Mouse (Mus musculus): ENCODE data around the gene Rftn1.
"Not testable (repeated sequence)": the region's sequence is repeated elsewhere in the genome, so short reads cannot be mapped to it uniquely, and the experiment has no call there.

Gene Rftn1

DNA sequence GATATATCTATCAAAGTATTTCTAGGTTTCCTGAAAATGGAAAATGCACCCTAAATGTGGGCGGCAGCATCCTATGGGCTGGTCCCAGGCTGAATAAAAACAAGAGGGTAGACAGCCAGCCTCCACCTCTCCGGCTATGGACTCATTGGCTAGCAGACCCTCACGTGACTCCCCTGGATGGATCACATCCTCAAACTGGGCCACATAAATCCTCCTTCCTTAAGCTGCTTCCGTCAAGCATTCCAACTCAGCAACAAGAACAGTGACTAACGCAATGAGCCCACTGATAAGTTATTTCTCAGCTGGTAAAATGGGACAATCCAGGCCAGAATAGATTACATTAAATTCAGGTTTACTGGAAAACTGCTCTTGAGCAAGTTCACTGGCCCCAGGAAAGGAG, 64.6 kb downstream of the Rftn1 start:
- DNase-seq, result no peak

DNA sequence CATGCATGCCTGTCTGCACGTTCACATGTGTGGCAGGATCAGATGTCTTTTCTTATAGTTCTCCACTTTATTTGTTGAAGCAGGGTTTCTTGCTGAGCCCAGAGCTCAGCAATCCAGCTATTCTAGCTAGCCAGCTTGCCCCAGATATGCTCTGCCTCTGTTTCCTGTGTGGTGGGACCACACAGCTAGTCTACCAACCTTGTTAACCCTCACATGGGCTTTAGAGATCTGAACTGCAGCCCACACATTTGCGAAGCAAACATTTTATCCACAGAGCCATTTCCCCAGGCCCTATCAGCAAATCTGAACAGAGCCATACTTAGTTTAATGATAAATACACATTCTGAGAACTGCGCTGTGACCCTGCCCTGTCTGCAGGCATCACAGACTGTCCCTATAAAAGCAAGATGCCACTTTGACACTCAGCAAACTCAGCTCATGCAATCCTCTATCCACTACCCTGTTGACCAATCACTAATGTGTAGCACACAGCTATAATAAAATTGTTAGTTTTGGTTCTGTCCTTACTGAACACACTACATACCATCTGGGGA, 65.2 kb downstream of the Rftn1 start:
- DNase-seq, result no peak

DNA sequence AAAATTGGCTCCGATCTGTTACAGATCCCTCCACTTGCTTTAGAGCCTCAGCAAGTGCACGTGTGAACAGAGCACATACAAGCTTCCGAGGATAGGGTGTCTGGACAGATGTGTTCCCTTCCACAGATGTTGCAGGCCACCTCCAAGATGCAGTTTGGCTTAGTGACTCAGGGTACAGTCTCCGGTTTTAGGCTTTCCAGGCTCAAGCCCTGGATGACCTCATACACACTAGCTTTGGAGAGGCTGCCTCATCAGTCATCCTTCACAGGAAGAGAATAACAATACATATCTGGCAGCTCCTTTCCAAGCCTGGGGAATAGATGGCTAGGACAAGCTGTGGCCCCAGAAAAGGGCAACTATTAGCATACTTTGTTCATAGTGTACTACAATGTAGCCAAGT, 65.8 kb downstream of the Rftn1 start:
- DNase-seq, result no peak

DNA sequence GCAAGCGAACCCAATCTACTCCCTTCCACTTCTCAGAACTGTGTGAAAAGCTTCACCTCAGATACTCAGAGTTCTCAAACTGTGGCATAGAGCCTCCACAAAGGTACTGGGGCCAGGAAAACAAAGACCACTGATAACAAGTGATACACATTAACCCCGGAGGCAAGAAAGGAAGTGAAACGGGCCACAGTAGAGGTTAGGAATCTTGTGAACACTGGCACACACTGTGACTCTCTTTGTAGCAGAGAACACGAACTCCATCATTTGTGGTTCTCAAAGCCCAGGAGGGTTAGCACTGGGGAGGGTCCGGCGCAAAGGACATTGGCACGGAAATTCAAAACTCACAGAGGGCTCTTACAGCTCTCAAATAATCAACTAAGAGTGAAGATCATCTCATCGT, 67.9 kb downstream of the Rftn1 start:
- no peak for DNase-seq

DNA sequence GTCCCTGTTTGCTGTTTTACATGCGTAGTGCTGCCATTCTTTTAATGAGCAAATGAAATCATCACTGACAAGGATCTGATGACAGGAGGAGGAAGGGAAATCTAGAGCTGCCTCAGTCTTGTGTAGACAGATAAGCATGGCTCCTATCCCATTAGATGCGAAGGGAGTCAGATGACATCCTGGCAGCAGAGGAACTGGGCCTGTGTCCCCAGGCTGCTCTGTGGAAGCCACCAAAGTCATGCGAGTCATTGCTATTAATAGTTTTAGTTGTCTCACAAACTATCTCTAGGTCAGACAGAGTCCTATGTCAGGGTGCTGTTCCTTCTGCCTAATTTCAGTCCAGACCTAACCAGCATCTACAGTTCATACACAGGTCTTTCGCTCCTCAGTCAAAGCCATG, 70.4 kb downstream of the Rftn1 start:
- DNase-seq, result no peak

DNA sequence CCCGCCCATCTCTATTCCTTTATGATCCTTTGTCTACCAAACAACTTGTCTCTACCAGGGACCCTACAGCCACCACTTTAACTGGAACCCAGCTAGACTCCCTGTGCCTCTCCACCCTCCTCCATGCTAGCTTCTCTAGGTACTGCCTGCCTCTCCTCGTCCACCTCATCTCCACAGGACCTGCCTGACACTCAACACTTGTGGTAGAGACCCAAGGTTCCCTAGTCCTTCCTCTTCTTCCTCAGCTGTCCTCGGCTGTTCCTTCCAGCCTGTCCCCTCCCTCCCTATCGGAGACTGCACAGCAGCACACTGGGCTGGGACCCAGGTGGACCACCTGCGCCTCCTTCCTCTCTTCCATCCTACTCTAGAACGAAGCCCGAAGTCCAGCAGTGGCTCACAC, 73.0 kb downstream of the Rftn1 start:
- no peak for DNase-seq

DNA sequence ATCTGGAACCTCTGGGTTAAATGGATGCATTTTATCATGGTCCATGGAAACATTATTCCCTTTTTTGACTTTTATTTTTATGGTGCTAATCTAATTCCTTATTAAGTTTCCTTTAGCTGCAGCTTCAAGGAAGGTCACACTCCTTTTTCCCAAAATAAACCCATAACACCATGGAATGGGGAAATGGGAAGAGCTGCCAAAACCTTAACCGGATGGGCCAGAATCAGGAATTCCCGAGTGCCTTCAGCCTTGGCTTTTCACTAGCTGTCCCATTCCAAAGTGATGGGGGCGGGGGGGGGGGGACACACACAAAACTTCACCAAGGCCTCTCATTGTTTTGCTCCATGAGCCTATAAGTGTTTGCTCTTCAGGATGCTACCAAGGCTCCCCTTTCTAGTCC, 73.5 kb downstream of the Rftn1 start:
- no peak for DNase-seq

DNA sequence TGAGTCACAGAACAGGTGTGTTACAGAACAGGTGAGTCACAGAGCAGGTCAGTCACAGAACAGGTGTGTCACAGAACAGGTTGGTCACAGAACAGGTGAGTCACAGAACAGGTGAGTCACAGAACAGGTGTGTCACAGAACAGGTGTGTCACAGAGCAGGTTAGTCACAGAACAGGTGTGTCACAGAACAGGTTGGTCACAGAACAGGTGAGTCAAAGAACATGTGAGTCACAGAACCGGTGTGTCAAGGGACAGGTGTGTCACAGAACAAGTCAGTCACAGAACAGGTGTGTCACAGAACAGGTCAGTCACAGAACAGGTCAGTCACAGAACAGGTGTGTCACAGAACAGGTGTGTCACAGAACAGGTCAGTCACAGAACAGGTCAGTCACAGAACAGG, 74.1 kb downstream of the Rftn1 start:
- DNase-seq, result not testable (repeated sequence)

DNA sequence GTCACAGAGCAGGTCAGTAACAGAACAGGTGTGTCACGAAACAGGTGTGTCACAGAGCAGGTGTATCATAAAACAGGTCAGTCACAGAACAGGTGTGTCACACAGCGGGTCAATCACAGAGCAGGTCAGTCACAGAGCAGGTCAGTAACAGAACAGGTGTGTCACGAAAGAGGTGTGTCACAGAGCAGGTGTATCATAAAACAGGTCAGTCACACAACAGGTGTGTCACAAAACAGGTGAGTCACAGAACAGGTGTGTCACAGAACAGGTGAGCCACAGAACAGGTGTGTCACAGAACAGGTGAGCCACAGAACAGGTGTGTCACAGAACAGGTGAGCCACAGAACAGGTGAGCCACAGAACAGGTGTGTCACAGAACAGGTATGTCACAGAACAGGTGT, 74.8 kb downstream of the Rftn1 start:
- not testable (repeated sequence) for DNase-seq

DNA sequence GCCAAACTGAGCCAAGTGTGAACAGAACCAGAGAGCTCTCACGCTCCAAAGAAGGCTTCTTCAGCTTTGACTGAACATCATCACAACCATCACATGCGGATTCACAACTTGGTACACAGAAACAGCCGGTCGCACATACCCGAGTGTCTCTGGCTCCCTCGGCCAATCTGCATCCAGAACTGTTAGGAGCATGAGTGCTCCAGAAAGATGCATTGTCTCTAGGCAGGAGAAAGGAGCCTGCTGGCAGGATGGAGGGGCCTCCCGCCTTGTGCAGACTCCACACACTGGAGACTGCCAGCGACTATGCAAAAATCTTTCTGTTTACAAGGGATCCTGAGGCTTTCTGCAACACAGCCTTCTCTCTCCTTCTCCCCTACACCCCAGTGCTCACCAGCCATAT, 75.8 kb downstream of the Rftn1 start:
- DNase-seq, result no peak

DNA sequence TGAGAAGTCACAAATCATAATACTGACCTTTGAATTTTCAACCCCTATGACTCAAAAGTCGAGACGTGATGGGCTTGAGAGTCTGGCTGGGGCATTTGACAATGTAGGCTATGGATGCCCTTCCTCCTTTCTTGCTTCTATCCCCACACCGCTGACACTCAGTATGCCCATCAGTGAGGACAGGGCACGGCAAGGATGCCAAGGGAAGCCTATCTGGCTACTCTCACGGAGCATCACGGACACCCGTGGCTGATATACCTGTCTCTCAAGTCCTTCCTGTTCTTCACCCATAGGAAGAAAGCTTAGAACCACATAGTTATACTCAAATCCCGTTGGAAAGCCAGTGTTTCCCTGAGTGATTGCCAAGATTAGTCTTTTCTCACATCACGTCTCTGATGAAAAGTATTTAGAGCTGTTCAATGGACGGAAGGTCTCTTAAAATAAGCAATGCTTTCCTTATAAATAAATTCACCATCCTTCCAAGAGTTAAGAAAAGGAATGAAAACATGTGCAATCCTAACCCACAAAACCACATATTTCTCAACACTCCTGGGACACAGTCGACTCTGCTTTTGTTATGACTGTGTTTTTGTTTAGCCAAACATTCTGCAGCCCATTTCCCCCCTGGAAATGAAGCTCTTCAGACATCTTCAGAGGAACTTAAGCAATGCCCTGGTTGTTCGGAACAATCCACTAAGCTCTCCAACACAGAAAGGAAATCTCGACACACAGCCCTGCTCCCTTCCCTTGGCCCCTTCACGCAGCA, 79.6 kb downstream of the Rftn1 start:
- DNase-seq, result no peak

DNA sequence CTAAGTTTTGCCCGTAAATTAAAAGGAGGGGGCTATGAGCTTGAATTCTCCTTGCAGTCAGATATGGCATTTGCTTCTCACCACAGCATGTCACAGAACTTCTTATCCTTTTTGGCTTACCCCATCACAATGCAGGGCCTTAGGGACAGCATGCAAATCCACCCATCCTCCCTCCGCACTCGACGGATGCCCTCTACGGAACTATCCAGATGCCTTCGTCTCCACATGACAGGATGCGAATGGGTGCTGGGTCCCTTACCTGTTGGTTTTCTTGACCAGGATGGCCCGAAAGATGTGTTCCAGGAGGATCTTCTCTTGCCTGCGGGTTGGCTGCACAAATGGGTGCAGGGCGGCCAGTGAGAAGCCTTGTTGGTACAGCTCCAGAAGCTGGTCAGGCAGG, 83.7 kb downstream of the Rftn1 start:
- no peak for DNase-seq

DNA sequence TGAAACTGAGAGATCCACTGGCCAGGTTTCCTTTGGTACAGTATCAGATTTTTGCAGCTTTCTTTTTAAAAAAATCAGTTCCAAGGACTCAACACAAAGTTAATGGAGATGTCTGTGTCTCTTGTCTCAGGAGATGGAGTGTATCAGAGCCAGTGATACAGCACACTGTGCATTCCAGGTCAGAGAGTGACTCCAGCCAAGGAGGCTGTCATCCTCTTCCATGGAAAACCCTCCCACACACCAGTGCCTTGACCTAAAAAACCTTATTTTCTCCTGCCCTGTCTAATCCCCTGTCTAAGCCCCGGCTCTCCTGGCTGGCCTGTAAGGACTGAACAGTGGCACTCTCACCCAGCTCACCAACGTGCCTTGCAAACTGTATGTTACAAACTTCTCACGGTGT, 86.3 kb downstream of the Rftn1 start:
- no peak for DNase-seq

DNA sequence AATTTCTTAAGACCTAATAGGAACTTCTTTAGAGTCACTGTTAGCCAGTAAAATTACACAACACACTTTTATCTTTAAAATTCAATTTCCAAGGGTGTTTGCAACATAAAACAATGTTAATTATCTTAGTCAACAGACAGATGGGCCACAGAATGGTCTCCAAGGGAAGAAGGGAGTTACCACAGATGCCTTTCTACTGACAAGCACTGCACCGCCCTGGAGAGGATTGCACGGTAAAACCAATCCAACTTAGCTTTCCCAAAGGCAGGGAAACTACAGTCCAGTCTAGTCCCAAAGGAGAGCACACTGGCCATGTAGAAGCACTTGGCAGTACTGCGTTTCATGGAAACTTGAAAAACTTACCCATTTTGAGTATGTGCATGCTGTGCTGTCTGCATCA, 89.1 kb downstream of the Rftn1 start:
- DNase-seq, result no peak

DNA sequence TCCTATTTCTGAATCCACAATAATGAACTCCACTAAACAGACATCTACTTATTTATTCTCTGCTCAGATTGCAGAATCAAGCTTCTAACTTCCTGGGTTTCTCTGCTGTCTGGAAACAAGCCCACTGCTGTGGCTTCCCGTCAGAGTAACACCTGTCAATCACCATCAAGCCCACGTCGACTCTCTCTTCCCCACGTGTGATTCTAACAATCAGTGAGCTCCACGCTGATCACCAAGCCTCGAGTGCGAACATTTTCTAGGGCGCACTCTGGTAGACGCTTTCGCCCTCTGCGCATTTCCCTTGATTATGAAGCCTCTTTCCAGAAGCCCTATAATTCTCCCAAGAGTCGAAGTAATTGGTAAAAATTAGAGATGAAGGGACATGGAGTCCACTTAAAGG, 90.4 kb downstream of the Rftn1 start:
- no peak for DNase-seq

DNA sequence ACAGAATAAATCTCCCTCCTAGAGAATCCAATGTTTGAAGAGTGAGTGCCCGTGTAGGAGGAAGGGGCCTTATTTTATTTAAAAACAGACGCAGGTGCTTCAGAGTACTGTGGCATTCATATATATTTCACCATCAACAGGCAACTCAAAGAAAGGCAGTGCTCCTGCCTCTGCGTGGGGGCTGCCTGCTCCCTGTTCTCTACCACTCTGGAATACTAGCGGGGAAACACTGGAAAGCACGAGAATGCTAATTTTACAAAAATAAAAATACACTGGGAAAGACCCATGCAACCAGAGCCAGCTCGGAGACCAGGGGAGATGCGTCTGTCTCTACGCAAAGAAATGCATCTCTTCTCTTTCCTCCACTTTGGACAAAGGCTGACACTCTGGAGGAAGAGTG, 91.1 kb downstream of the Rftn1 start:
- DNase-seq, result no peak

DNA sequence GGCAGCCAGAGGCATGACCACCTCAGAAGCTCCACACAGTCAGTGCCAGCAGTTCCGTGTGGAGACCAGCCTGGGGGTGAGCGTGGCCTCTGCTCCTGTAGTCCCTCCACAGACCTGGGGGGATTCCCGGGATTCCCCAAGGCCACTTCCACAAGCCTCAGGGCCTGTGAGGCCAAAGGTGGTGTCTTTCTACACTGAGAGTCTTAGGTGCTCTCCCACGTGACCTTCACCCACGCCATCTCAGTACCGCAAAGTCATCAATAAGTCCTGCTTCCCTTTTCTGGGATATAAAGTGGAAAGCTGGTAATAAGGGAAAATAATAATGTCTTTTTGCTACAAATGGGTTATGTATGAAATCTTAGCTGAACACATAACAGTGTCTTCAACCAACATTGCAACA, 92.2 kb downstream of the Rftn1 start:
- DNase-seq, result peak in 1 of 2 experiments; percentile 28

DNA sequence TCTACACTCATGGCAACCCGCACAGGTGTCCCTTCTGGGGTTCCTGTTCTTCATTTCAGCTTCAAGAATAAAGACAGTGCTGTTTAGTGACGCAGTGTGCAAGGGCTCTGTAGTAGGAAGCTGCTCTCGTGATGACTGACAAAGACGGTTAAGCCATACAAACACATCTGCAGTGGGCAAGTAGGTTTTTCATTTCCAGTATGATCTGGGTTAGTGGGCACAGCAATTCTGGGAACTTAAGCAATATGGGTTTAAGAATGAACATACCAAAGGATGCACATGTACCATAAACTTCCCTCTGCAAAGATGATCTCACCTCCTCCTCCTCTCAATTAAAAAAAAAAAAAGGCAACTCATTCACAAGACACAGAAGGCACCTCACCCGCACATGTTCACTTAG, 92.6 kb downstream of the Rftn1 start:
- peak in 1 of 2 experiments; percentile 46 for DNase-seq

DNA sequence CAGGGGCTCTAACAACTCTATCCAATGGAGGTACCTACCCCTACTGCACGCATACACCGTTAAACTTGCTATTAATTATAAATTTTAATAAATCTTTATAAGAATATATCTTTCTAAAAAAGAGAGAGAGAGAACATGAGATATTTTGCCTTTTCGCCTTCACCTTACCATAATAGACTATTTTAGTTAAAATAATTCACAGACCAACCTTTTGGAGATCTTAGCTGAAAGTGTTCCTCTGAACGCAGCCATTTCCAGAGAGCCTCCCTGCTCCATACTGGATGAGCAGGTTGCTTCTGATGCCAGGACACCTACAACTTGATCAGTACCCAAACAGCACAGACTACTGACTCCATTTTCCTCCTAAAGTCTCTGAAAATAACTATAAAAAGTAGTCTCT, 94.2 kb downstream of the Rftn1 start:
- DNase-seq, result no peak

DNA sequence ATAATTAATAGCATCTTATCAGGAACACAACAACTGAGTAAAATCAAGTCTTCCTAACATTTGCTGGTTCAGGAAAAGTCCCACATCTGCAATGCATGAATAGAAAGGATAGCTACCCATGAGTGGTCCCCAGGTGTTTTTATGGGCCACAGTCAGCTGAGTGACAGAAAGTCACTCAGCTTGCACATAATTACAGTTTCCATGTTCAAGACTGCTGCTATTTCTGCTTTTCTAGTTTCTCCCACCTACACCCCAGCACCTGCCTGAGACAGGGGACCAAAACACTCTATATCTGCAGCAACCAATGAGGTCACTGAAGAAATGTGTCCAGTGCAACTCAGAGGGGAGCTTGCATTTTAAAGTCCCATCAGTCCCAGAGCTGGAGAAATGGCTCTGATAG, 95.9 kb downstream of the Rftn1 start:
- no peak for DNase-seq

DNA sequence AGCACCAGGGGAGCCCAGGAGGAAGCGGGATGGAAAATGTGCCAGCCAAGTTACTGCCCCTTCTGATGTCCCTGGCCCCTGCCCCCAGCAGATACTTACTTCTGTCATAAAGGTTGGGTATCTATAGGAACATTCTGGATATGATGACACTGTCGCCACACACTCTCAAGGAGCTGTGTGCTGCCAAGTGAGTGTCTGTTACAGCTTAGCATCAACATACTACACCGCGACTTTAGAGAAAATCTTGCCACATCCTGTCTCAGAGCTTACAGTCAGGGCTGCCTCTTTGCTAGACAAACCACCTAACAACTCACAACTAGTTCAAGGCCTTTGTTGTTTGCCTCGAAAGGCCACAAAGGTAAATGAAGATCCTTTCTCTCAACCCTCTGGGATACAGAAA, 96.4 kb downstream of the Rftn1 start:
- peak in 1 of 2 experiments; percentile 33 for DNase-seq

DNA sequence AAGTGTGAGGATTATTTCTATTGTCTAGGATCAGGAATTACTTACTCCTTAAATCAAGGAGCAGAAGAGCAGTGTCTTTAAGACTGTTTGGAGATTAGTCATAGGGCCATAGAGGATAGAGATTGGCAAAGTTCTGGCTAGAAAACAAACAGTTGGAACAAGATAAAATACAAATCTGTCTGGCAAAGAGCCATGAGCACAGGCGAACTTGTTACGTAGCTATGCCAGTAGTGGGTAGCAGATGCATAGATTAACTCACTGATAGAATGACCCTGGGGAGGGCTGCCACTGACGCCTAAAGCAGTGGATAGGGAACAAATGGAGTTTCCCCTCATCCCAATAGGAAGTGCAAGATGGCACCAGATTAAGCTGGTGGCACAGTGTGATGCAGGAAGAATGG, 97.1 kb downstream of the Rftn1 start:
- DNase-seq, result no peak

DNA sequence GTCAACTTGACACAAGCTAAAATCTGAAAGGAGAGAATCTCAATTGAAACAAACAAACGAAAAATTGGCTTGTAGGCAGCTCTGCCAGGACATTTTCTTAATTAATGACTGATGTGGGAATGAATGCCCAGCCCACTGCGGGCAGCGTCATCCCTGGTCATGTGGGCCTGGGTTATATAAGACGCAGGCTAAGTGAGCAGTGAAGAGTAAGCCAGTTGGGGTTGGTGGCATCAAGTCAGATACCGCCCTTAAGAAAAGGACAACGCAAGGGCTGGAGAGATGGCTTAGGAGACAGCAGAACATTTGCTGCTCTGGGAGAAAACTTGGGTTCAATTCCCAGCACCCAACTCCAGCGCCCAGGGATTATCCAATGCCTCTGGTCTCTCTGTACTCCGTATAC, 97.6 kb downstream of the Rftn1 start:
- DNase-seq, result no peak

DNA sequence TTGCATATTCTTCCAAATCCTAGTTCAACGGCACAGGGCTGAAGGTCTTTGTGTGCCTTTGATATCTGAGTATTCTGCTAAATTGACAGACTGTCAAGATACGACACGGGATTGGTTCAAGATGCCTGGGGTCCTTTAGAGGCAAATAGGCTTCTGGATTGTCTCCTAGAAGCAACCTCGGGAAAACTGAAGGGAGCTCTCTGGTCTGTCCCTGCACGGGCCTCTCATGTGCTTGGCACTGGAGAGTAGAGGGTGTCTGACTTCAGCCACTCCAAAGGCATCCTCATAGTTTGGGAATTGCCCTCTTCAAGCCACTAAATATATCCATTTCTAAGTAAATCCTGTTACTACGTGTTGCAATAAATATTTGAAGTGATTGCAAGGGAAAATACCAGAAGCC, 98.6 kb downstream of the Rftn1 start:
- no peak for DNase-seq

DNA sequence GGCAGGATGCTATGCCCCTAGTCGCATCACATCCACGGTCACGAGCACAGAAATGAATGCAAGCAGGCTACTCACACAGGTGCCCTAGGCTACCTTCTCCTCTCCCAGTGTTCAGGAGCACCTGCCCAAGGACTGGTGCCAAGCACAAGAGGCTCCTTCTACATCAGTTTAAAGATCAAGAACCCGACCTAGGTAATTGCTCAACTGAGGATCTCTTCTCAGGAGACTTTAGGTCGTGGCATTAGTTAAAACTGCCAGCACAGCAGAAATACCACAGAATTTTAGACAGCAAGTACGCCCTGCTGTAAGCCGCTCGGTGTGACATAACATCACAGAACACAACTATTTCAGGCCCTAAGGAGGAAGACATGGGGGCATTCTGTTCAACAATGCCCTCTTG, 100.7 kb downstream of the Rftn1 start:
- no peak for DNase-seq

All from thymus, adult 18-20 months (tissue).